Mouse (Mus musculus) embryonic facial prominence, embryonic 11.5 days (tissue): ENCODE results near the gene Olfr749. TPM values are rescaled to one million over a fixed set of nuclear protein-coding genes. Genes with fewer than 3 reads are reported as not detected.

Experiments
- ATAC-seq: fragments of 200-750 bp; cut with Nextera tagmentation; replicated peaks from 2 replicates; pipeline ENCODE4 v1.8.0; 2017; ENCODE audit warnings: low read depth; ENCODE audit not compliant: insufficient number of reproducible peaks, low FRiP score, low TSS enrichment
- DNase-seq: peaks from one replicate; pipeline ENCODE4 v3.0.0-alpha.2; 2015; ENCODE audit warnings: low spot score
- H3K27ac ChIP-seq: fragments of 300-500 bp; sonication (generic); replicated peaks from 2 replicates; pipeline ENCODE4 v1.5.1; 2014; ENCODE audit warnings: mild to moderate bottlenecking, low read depth, low read length, control low read depth
- H3K27me3 ChIP-seq: fragments of 300-500 bp; sonication (generic); 2 replicates; pipeline ENCODE4 v1.6.1; 2014; ENCODE audit warnings: mild to moderate bottlenecking, low read length, moderate library complexity, mixed read lengths; ENCODE audit not compliant: control insufficient read depth, insufficient read depth
- H3K36me3 ChIP-seq: fragments of 300-500 bp; sonication (generic); replicated peaks from 2 replicates; pipeline ENCODE4 v1.6.1; 2014; ENCODE audit warnings: low read depth, mild to moderate bottlenecking, low read length, moderate library complexity, mixed read lengths; ENCODE audit not compliant: control insufficient read depth, insufficient read depth
- H3K4me1 ChIP-seq: fragments of 300-500 bp; sonication (generic); 2 replicates; pipeline ENCODE4 v1.6.1; 2014; ENCODE audit warnings: low read length, mixed read lengths; ENCODE audit not compliant: control insufficient read depth, insufficient read depth
- H3K4me2 ChIP-seq: fragments of 300-500 bp; sonication (generic); 2 replicates; pipeline ENCODE4 v1.6.1; 2014; ENCODE audit warnings: low read depth, mild to moderate bottlenecking, control low read depth, low read length, moderate library complexity
- H3K4me3 ChIP-seq: fragments of 300-500 bp; sonication (generic); 2 replicates; pipeline ENCODE4 v1.5.1; 2014; ENCODE audit warnings: low read depth, low read length, control low read depth
- H3K9ac ChIP-seq: fragments of 300-500 bp; sonication (generic); replicated peaks from 2 replicates; pipeline ENCODE4 v1.6.1; 2014; ENCODE audit warnings: mild to moderate bottlenecking, control low read depth, low read length
- H3K9me3 ChIP-seq: fragments of 300-500 bp; sonication (generic); replicated peaks from 2 replicates; pipeline ENCODE4 v1.6.1; 2016; ENCODE audit warnings: mild to moderate bottlenecking, low read length, inconsistent platforms, mixed read lengths; ENCODE audit not compliant: control insufficient read depth
- WGBS: fragments of 180-500 bp; shearing (Covaris S2); extraction: QIAGEN DNeasy Blood & Tissue Kit; methylation state at CpG from one replicate; pipeline ENCODE4 v1.1.7; 2014; 5-methylcytosine and 5-hydroxymethylcytosine counted together
- polyA plus RNA-seq: library from polyadenylated mRNA; unstranded; fragments of >200 nt; fragmentation: Nextera tagmentation; extraction: Ambion mirVana; gene quantifications from 2 replicates; pipeline ENCODE4 v1.2.1, GENCODE M21; 2014

Gene Olfr749
- not detected in 2 replicates for polyA plus RNA-seq

DNA sequence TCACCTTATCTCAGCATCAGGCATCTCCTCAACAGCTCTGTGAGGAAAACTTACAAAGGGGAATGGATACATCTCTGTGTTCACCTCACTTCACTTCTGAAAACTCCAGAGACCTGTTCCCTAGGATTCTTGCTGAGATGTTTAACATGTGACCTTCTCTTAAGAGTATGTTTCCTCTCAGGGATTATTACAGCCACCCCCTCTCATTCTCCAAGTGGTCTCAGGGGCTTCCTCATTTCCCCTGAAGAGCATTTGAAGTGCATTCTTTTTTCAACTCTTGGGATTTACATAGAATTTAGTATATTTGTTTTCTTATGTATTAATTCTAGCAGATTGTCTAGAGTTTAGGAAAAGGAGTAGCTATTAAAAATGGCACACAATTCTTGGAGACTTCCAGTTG lies at the start of gene Olfr749:
Gene Olfr749 (minus strand): TSS at position 101 of the 400 bp plus-strand sequence.
- ATAC-seq (no peak), DNase-seq (no peak)
- H3K27ac ChIP-seq, result no peak within 1 kb of the TSS
- no peaks in the 10 kb centered on the region for H3K4me1 ChIP-seq
- no peak within 1 kb of the TSS for H3K4me3 ChIP-seq
- no peaks in the 10 kb centered on the region for H3K27me3 ChIP-seq
- no peaks in the 10 kb centered on the region for H3K36me3 ChIP-seq
- no peak within 1 kb of the TSS for H3K9ac ChIP-seq
- H3K4me2 ChIP-seq, result no peak within 1 kb of the TSS
- no peaks in the 10 kb centered on the region for H3K9me3 ChIP-seq

GRCm38 (mm10) chr14:50788157-50788556 lies 43.3 kb upstream of the Olfr749 start:
- Histone ChIP-seq H3K9me3 (no peaks in the 10 kb centered on the region), H3K9ac (no peak overlapping the region), H3K4me3 (no peak overlapping the region), H3K27me3 (no peaks in the 10 kb centered on the region), H3K4me1 (no peaks in the 10 kb centered on the region), H3K36me3 (no peaks in the 10 kb centered on the region), H3K4me2 (no peak overlapping the region), H3K27ac (no peak overlapping the region)
- 10% methylated on average over 2 of the region's 2 CpGs for WGBS
- peak; percentile 52 for DNase-seq
- no peak for ATAC-seq

DNA sequence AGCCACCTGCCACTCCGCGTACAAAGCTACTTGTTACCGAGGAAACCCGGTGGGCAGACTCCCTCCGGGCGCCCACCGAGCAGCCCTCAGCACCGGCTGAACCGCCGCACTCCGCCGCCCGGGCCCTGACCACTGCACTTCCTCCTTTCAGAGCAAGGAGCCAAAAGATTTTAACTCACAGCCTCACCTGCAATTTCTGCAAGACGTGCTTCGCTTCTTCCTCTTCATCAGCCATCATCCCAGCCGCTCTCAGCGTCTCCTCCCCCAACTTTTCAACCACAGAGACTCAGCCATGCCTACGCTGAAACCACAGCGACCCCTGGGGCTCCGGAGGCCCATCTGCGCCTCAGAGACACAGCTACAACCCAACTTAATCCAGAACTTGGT lies 40.4 kb upstream of the Olfr749 start, which contains the start of gene Ttc5:
Gene Ttc5 (minus strand): TSS at position 269 of the 387 bp plus-strand sequence.
- ATAC-seq (peak; percentile 80), DNase-seq (peak; percentile 92)
- Histone ChIP-seq H3K4me3 (peak within 1 kb of the TSS; percentile 83), H3K36me3 (peaks cover 3% of the 10 kb centered on the region; the same call in 1 of the 2 replicates), H3K9me3 (no peaks in the 10 kb centered on the region), H3K4me1 (no peaks in the 10 kb centered on the region), H3K27ac (0 out of 2 replicates have a peak within 1 kb of the TSS, but pooled peaks have one; percentile 11), H3K4me2 (peak within 1 kb of the TSS; percentile 19), H3K27me3 (no peaks in the 10 kb centered on the region), H3K9ac (peak within 1 kb of the TSS; percentile 84)
- 1% methylated on average over 21 of the region's 21 CpGs for WGBS

DNA sequence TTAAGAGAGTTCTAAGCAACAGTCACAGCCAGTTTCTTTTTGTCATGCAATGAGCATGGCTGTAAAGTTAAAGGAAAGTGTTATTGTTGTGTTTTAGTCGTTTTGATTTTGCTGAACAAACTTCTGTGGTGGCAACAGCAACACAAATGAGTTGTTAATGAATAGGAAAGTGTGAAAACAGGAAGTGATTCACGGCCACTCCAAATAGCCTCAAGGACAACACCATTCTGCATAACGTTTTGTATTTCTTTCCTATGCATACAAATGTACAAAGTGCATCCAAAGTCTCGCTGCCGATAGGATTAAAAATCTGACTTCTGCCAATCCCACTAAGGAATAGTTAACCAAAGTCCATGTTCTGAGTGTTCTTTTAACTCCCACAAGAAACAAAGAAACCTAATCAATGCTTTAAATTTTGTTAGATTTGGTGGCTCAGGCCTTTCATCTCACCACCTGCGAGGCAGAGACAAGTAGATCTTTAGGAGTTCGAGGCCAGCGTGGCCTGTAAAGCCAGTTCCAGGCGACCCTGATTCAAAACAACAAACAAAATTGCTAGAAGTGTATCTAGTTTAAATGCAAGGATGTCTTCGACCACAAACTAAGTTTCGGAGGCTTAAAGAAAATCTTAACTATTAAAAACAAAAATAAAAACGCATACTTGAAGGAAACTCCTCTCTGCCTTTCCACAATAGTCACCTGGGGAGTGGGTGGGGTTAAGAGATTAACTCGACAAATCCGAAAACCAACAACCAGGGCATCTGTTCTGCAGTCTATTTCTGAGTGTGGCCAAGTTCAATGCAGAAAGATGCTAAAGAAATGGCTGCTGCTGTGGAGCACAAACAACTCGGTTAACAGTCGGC lies 39.7 kb upstream of the Olfr749 start:
- DNase-seq, result peak; percentile 18
- H3K36me3 ChIP-seq, result peaks cover 3% of the 10 kb centered on the region; the same call in 1 of the 2 replicates
- H3K4me3 ChIP-seq, result peak overlapping the region; percentile 83
- no peaks in the 10 kb centered on the region for H3K27me3 ChIP-seq
- H3K9ac ChIP-seq, result peak overlapping the region; percentile 84
- peak overlapping the region; percentile 19 for H3K4me2 ChIP-seq
- no peak for ATAC-seq
- no peaks in the 10 kb centered on the region for H3K9me3 ChIP-seq
- H3K4me1 ChIP-seq, result no peaks in the 10 kb centered on the region
- 27% methylated on average over 16 of the region's 16 CpGs for WGBS
- H3K27ac ChIP-seq, result 0 out of 2 replicates have a peak overlapping the region, but pooled peaks have one; percentile 11

GRCm38 (mm10) chr14:50782166-50782565 lies 37.3 kb upstream of the Olfr749 start:
- ATAC-seq (no peak), DNase-seq (no peak)
- H3K4me1 ChIP-seq, result no peaks in the 10 kb centered on the region
- no peak overlapping the region for H3K9ac ChIP-seq
- no peak overlapping the region for H3K27ac ChIP-seq
- no peaks in the 10 kb centered on the region for H3K9me3 ChIP-seq
- no peak overlapping the region for H3K4me3 ChIP-seq
- H3K27me3 ChIP-seq, result no peaks in the 10 kb centered on the region
- 95% methylated on average over 3 of the region's 3 CpGs for WGBS
- peaks cover 5% of the 10 kb centered on the region; the same call in 1 of the 2 replicates for H3K36me3 ChIP-seq
- no peak overlapping the region for H3K4me2 ChIP-seq

GRCm38 (mm10) chr14:50771342-50771741 lies 26.4 kb upstream of the Olfr749 start:
- Histone ChIP-seq H3K4me1 (no peaks in the 10 kb centered on the region), H3K36me3 (peaks cover 10% of the 10 kb centered on the region), H3K27me3 (no peaks in the 10 kb centered on the region), H3K9ac (no peak overlapping the region), H3K9me3 (no peaks in the 10 kb centered on the region), H3K4me2 (no peak overlapping the region), H3K27ac (no peak overlapping the region), H3K4me3 (no peak overlapping the region)
- ATAC-seq (no peak), DNase-seq (peak; percentile 17)
- WGBS, result 76% methylated on average over 2 of the region's 2 CpGs

- Histone ChIP-seq H3K9me3 (no peaks in the 10 kb centered on the region), H3K4me2 (no peak overlapping the region), H3K27ac (no peak overlapping the region), H3K4me1 (no peaks in the 10 kb centered on the region), H3K27me3 (no peaks in the 10 kb centered on the region), H3K36me3 (no peaks in the 10 kb centered on the region; the same call in 1 of the 2 replicates), H3K4me3 (no peak overlapping the region), H3K9ac (no peak overlapping the region)
- 87% methylated on average over 6 of the region's 6 CpGs for WGBS
- DNase-seq (no peak), ATAC-seq (no peak)
Observed at GRCm38 (mm10) chr14:50765736-50766135, 20.8 kb upstream of the Olfr749 start.

- Histone ChIP-seq H3K4me1 (no peaks in the 10 kb centered on the region), H3K36me3 (no peaks in the 10 kb centered on the region), H3K9me3 (no peaks in the 10 kb centered on the region), H3K4me2 (no peak overlapping the region), H3K27ac (no peak overlapping the region), H3K27me3 (no peaks in the 10 kb centered on the region), H3K4me3 (no peak overlapping the region), H3K9ac (no peak overlapping the region)
- no peak for DNase-seq
- WGBS, result 72% methylated on average over 5 of the region's 5 CpGs
- ATAC-seq, result no peak
Observed at GRCm38 (mm10) chr14:50758416-50759085, 13.7 kb upstream of the Olfr749 start.
